Mouse (Mus musculus) kidney, embryonic 14.5 days (tissue): ENCODE data around the gene Pde9a. TPM values are rescaled to one million over a fixed set of nuclear protein-coding genes. Genes with fewer than 3 reads are reported as not detected.

Source experiments
- polyA plus RNA-seq: library from polyadenylated mRNA; unstranded; fragments of >200 nt; fragmentation: Nextera tagmentation; extraction: Ambion mirVana; gene quantifications from 2 replicates; pipeline ENCODE4 v1.2.1, GENCODE M21; 2014

Gene Pde9a
- polyA plus RNA-seq, 1 experiment from 2014 or later: 37.6 TPM

Other genes starting within 250 kb of the Pde9a start
- gene Tff2, start 241.9 kb upstream of the Pde9a start, polyA plus RNA-seq: 0.61 and 1.2 TPM in 2 replicates
- not detected in 2 replicates for gene Tff1, start 220.9 kb upstream of the Pde9a start, polyA plus RNA-seq
- not detected in 2 replicates for gene Tmprss3, start 187.2 kb upstream of the Pde9a start, polyA plus RNA-seq
- 0.14 and 0.40 TPM in 2 replicates for gene Ubash3a, start 178.3 kb upstream of the Pde9a start, polyA plus RNA-seq
- gene Rsph1, start 108.8 kb upstream of the Pde9a start, polyA plus RNA-seq: 1.2 and 1.6 TPM in 2 replicates
- gene Slc37a1, start 99.4 kb upstream of the Pde9a start, polyA plus RNA-seq: 3.0 and 3.3 TPM in 2 replicates
- gene Wdr4, start 133.8 kb downstream of the Pde9a start, polyA plus RNA-seq: 40.6 and 45.7 TPM in 2 replicates
- gene Ndufv3, start 133.9 kb downstream of the Pde9a start, polyA plus RNA-seq: 231 and 270 TPM in 2 replicates
- gene Pknox1, start 178.5 kb downstream of the Pde9a start, polyA plus RNA-seq: 27.1 and 44.0 TPM in 2 replicates